Mouse (Mus musculus): Measurements from ENCODE around the gene Dnttip1. TPM values are rescaled to one million over a fixed set of nuclear protein-coding genes. Genes with fewer than 3 reads are reported as not detected.

The Dnttip1 gene
- total and polyA plus RNA-seq, 3 experiments: 20.6 to 59.9 TPM; not detected in 1

- DNase-seq (ENCODE audit: low read depth, low spot score): no peak
- Histone ChIP-seq H3K9ac (ENCODE audit: control insufficient read depth, low read depth, low read length, poor library complexity, severe bottlenecking) (no peak overlapping the region), H3K4me1 (ENCODE audit: control insufficient read depth in 1 of 2, insufficient read depth in 2 of 2, low read length in 2 of 2) (peaks cover 6 to 10% of the 10 kb centered on the region in 2 experiments), H3K36me3 (ENCODE audit: control insufficient read depth in 1 of 2, insufficient read depth in 2 of 2, low read length in 2 of 2) (peaks cover 0 to 7% of the 10 kb centered on the region in 2 experiments; a peak in 2 of 4 replicates), H3K27me3 (ENCODE audit: control insufficient read depth in 1 of 2, insufficient read depth in 2 of 2, low read length in 2 of 2) (no peaks in the 10 kb centered on the region), H3K79me2 (ENCODE audit: control insufficient read depth, insufficient read depth, low read length, poor library complexity) (no peaks in the 10 kb centered on the region), H3K27ac (ENCODE audit: control insufficient read depth, low read depth, low read length) (no peak overlapping the region), H3K9me3 (replicated peaks; ENCODE audit: insufficient read depth, low read length) (no peaks in the 10 kb centered on the region), H3K4me3 (ENCODE audit: control insufficient read depth in 1 of 2, insufficient read depth in 1 of 2, low read depth in 2 of 2, low read length in 2 of 2) (no peak overlapping the region)
- no peak for TF ChIP-seq MYC (IDR thresholded peaks at IDR 0.05; ENCODE audit: low read depth, low read length)
- TF ChIP-seq ELF1 (IDR thresholded peaks at IDR 0.05; ENCODE audit: low read depth, low read length): no peak
- no peak for TF ChIP-seq BHLHE40 (IDR thresholded peaks at IDR 0.05; ENCODE audit: borderline replicate concordance, low read depth, low read length)
- no peak for TF ChIP-seq TAL1 (IDR thresholded peaks at IDR 0.05; ENCODE audit: low read length)
- no peak for TF ChIP-seq POLR2AphosphoS2 (IDR thresholded peaks at IDR 0.05; ENCODE audit: low read length)
- no peak for TF ChIP-seq UBTF (IDR thresholded peaks at IDR 0.05; ENCODE audit: borderline replicate concordance, insufficient read depth, low read depth, low read length)
- no peak for TF ChIP-seq SIN3A (IDR thresholded peaks at IDR 0.05; ENCODE audit: low read length)
- TF ChIP-seq ZMIZ1 (IDR thresholded peaks at IDR 0.05; ENCODE audit: low read depth, low read length): no peak
- no peak for TF ChIP-seq ZKSCAN1 (IDR thresholded peaks at IDR 0.05; ENCODE audit: low read depth, low read length)
- TF ChIP-seq GATA1 (IDR thresholded peaks at IDR 0.05; ENCODE audit: low read depth, low read length): no peak
- no peak for TF ChIP-seq POLR2AphosphoS5 (IDR thresholded peaks at IDR 0.05; ENCODE audit: borderline replicate concordance, low read depth, low read length)
- TF ChIP-seq NELFE (IDR thresholded peaks at IDR 0.05; ENCODE audit: low read depth, low read length): no peak
- TF ChIP-seq EP300 (IDR thresholded peaks at IDR 0.05; ENCODE audit: low read depth in 1 of 2, low read length in 2 of 2): no peak
- no peak for TF ChIP-seq JUND (IDR thresholded peaks at IDR 0.05; ENCODE audit: low read depth, low read length)
- TF ChIP-seq MXI1 (IDR thresholded peaks at IDR 0.05; ENCODE audit: low read depth, low read length): no peak
- TF ChIP-seq TBP (IDR thresholded peaks at IDR 0.05; ENCODE audit: low read depth, low read length): no peak
- no peak for TF ChIP-seq ZNF384 (IDR thresholded peaks at IDR 0.05; ENCODE audit: low read depth, low read length)
- no peak for TF ChIP-seq MAX (IDR thresholded peaks at IDR 0.05; ENCODE audit: low read length)
Observed at GRCm38 (mm10) chr2:164813557-164813956, 67.8 kb downstream of the Dnttip1 start.

- Histone ChIP-seq H3K27me3 (ENCODE audit: control insufficient read depth in 1 of 2, insufficient read depth in 2 of 2, low read length in 2 of 2) (no peaks in the 10 kb centered on the region), H3K9me3 (replicated peaks; ENCODE audit: insufficient read depth, low read length) (no peaks in the 10 kb centered on the region), H3K4me1 (ENCODE audit: control insufficient read depth in 1 of 2, insufficient read depth in 2 of 2, low read length in 2 of 2) (peaks cover 6 to 10% of the 10 kb centered on the region in 2 experiments), H3K4me3 (ENCODE audit: control insufficient read depth in 1 of 2, insufficient read depth in 1 of 2, low read depth in 2 of 2, low read length in 2 of 2) (peak overlapping the region; percentile 37 to 42), H3K79me2 (ENCODE audit: control insufficient read depth, insufficient read depth, low read length, poor library complexity) (no peaks in the 10 kb centered on the region), H3K36me3 (ENCODE audit: control insufficient read depth in 1 of 2, insufficient read depth in 2 of 2, low read length in 2 of 2) (peaks cover 0 to 7% of the 10 kb centered on the region in 2 experiments; a peak in 2 of 4 replicates), H3K9ac (ENCODE audit: control insufficient read depth, low read depth, low read length, poor library complexity, severe bottlenecking) (peak overlapping the region; percentile 41), H3K27ac (ENCODE audit: control insufficient read depth, low read depth, low read length) (peak overlapping the region; percentile 80)
- peak; percentile 79 for DNase-seq (ENCODE audit: low read depth, low spot score)
- TF ChIP-seq MEF2A (IDR thresholded peaks at IDR 0.05; ENCODE audit: extremely low read depth, insufficient replicate concordance, low read depth, low read length, poor library complexity, severe bottlenecking) (no peak), TCF12 (IDR thresholded peaks at IDR 0.05; ENCODE audit: low read depth, low read length) (0 out of 2 replicates have a peak, but pooled peaks have one; percentile 16), MAX (IDR thresholded peaks at IDR 0.05; ENCODE audit: low read length) (peak; percentile 32; the same call in 1 of the 2 replicates), TBP (IDR thresholded peaks at IDR 0.05; ENCODE audit: low read depth, low read length) (peak; percentile 89), USF1 (IDR thresholded peaks at IDR 0.05; ENCODE audit: low read depth, low read length) (0 out of 2 replicates have a peak, but pooled peaks have one; percentile 47), MYB (IDR thresholded peaks at IDR 0.05; ENCODE audit: low read depth, low read length) (0 out of 2 replicates have a peak, but pooled peaks have one; percentile 19), BHLHE40 (IDR thresholded peaks at IDR 0.05; ENCODE audit: borderline replicate concordance, low read depth, low read length) (0 out of 2 replicates have a peak, but pooled peaks have one; percentile 10), KAT2A (conservative IDR thresholded peaks at IDR 0.05; ENCODE audit: low read depth, low read length) (no peak), E2F4 (IDR thresholded peaks at IDR 0.05; ENCODE audit: borderline replicate concordance, low read depth, low read length) (no peak), MXI1 (IDR thresholded peaks at IDR 0.05; ENCODE audit: low read depth, low read length) (peak; percentile 58; the same call in 1 of the 2 replicates), MYC (IDR thresholded peaks at IDR 0.05; ENCODE audit: low read depth, low read length) (0 out of 2 replicates have a peak, but pooled peaks have one; percentile 30)
Observed at GRCm38 (mm10) chr2:164815348-164815747, 69.6 kb downstream of the Dnttip1 start.

All from MEL (cell line).